Comparison of ENCODE assay signal across 12 mouse cellular contexts in genomic region chr10:108354726-108355391, GRCm38 (mm10). TPM values are rescaled to one million over a fixed set of nuclear protein-coding genes. Genes with fewer than 3 reads are reported as not detected.
DNase-seq lines count a peak whose midpoint lies in the region; ATAC-seq and TF ChIP-seq lines count a peak whose summit lies in the region.
"Had no signal": no experiment of that assay in that cellular context is flagged by ENCODE, and none has a peak within 500 bp of the region (broad histone marks: within the 10 kb centered on the region; RNA-seq: fewer than 3 reads in every experiment).

No protein-coding gene starts in this region.

- no peaks in the 10 kb centered on the region for H3K9me3 ChIP-seq in forebrain, embryonic 14.5 days (replicated peaks; ENCODE audit: control insufficient read depth, low read length)
- H3K9me3 ChIP-seq in intestine, embryonic 15.5 days, result no peaks in the 10 kb centered on the region

- no peaks in the 10 kb centered on the region for H3K36me3 ChIP-seq in kidney, adult 2 months (ENCODE audit: control insufficient read depth, insufficient read depth, low read length)
- no peaks in the 10 kb centered on the region for H3K36me3 ChIP-seq in forebrain, embryonic 14.5 days (ENCODE audit: control insufficient read depth, insufficient read depth, low read length)
- H3K36me3 ChIP-seq in intestine, embryonic 15.5 days, result 0 out of 2 replicates have a peak, but pooled peaks cover 8% of the 10 kb centered on the region

- no peak overlapping the region for H3K27ac ChIP-seq in kidney, adult 2 months (ENCODE audit: insufficient read depth, low read depth, low read length)
- H3K27ac ChIP-seq in forebrain, embryonic 14.5 days (ENCODE audit: low read depth, low read length), result no peak overlapping the region
- no peak overlapping the region for H3K27ac ChIP-seq in intestine, embryonic 15.5 days
- H3K27ac ChIP-seq: kidney, postnatal 0 days had no signal

- DNase-seq in kidney, adult 2 months, result peak; percentile 54
- DNase-seq in kidney, postnatal 36 days, result no peak
- DNase-seq in R1 (ENCODE audit: low read depth, low spot score), result peak; percentile 70
- DNase-seq in brain, embryonic 14.5 days (ENCODE audit: low read depth), result peak; percentile 81
- peak; percentile 66 for DNase-seq in forebrain, embryonic 14.5 days (ENCODE audit: low spot score)
- no peak for DNase-seq in cerebellum, postnatal 4 days (ENCODE audit: low spot score in 2 of 2)
- DNase-seq: cerebellum, adult 11-12 months; gastrocnemius, postnatal 14 days; layer of hippocampus, adult 9-11 months; thymus, adult 18-20 months had no signal

- no peaks in the 10 kb centered on the region for H3K27me3 ChIP-seq in kidney, adult 2 months (replicated peaks; ENCODE audit: control insufficient read depth, insufficient read depth, low read length)
- no peaks in the 10 kb centered on the region for H3K27me3 ChIP-seq in forebrain, embryonic 14.5 days (replicated peaks; ENCODE audit: control insufficient read depth, insufficient read depth, low read length)
- no peaks in the 10 kb centered on the region for H3K27me3 ChIP-seq in intestine, embryonic 15.5 days (replicated peaks)

- no peak overlapping the region for H3K9ac ChIP-seq in forebrain, embryonic 14.5 days (ENCODE audit: low read length)
- H3K9ac ChIP-seq in intestine, embryonic 15.5 days, result no peak overlapping the region

- TF ChIP-seq CTCF in kidney, adult 2 months (conservative IDR thresholded peaks at IDR 0.05; ENCODE audit: insufficient read depth, insufficient read length, low read depth, low read length), result no peak
- no peak for TF ChIP-seq CTCF in brain, embryonic 14.5 days (IDR thresholded peaks at IDR 0.05; ENCODE audit: borderline replicate concordance, extremely low read depth, insufficient read depth, insufficient read length)

- H3K4me1 ChIP-seq in kidney, adult 2 months (ENCODE audit: control insufficient read depth, insufficient read depth, low read length), result peaks cover 15% of the 10 kb centered on the region
- H3K4me1 ChIP-seq in forebrain, embryonic 14.5 days (ENCODE audit: control insufficient read depth, insufficient read depth, low read length), result peaks cover 7% of the 10 kb centered on the region
- peaks cover 5% of the 10 kb centered on the region; the same call in 1 of the 2 replicates for H3K4me1 ChIP-seq in intestine, embryonic 15.5 days (replicated peaks)

- 49% methylated on average over 10 of the region's 10 CpGs for WGBS in kidney, adult 2 months
- WGBS in forebrain, embryonic 14.5 days, result 6% methylated on average over 10 of the region's 10 CpGs
- 59% methylated on average over 10 of the region's 10 CpGs for WGBS in intestine, embryonic 15.5 days

- ATAC-seq in forebrain, embryonic 14.5 days, result peak; percentile 59; the same call in 1 of the 2 replicates
- ATAC-seq in intestine, embryonic 15.5 days, result no peak

- H3K4me3 ChIP-seq in kidney, adult 2 months (ENCODE audit: insufficient read depth, low read depth, low read length), result no peak overlapping the region
- H3K4me3 ChIP-seq in forebrain, embryonic 14.5 days (ENCODE audit: low read depth, low read length), result no peak overlapping the region
- no peak overlapping the region for H3K4me3 ChIP-seq in intestine, embryonic 15.5 days (replicated peaks)

- no peak overlapping the region for H3K4me2 ChIP-seq in forebrain, embryonic 14.5 days (ENCODE audit: low read length)
- H3K4me2 ChIP-seq in intestine, embryonic 15.5 days (replicated peaks), result no peak overlapping the region

- TF ChIP-seq POLR2A in kidney, adult 2 months (IDR thresholded peaks at IDR 0.05; ENCODE audit: low read depth, low read length), result no peak
- TF ChIP-seq POLR2A in brain, embryonic 14.5 days (IDR thresholded peaks at IDR 0.05; ENCODE audit: borderline replicate concordance, extremely low read depth, insufficient read depth, insufficient read length, poor library complexity, severe bottlenecking), result no peak

RNA-seq across cellular contexts. Expression of gene Pawr, which starts 22.9 kb away (rescaled TPM):
- polyA plus RNA-seq in kidney, adult 2 months (2012; rRNA removed), result 17.9 and 19.0 TPM in 2 replicates
- 3.8 and 4.7 TPM in 2 replicates for polyA plus RNA-seq in brain, embryonic 14.5 days (2012; rRNA removed)
- 3.8 and 4.2 TPM in 2 replicates for polyA plus RNA-seq in forebrain, embryonic 14.5 days (2014; fragmentation: Nextera tagmentation; extraction: Ambion mirVana)
- polyA plus RNA-seq in intestine, embryonic 15.5 days (2015; fragmentation: Nextera tagmentation; extraction: Ambion mirVana), result 10.0 and 11.8 TPM in 2 replicates

Comparison
In these comparisons a context has a peak if more than half of its experiments do, and no peak if none do; other contexts are left out.
1. DNase-seq: peak in kidney, adult 2 months (single experiment), R1 (single experiment), brain, embryonic 14.5 days (single experiment) and forebrain, embryonic 14.5 days (single experiment); none in kidney, postnatal 36 days (0 of 2) and cerebellum, postnatal 4 days (0 of 2).